Mouse (Mus musculus): Measurements from ENCODE around the gene Phc2.
A peak's percentile ranks its signal among the peaks of the same experiment; 100 is the strongest.

DNA sequence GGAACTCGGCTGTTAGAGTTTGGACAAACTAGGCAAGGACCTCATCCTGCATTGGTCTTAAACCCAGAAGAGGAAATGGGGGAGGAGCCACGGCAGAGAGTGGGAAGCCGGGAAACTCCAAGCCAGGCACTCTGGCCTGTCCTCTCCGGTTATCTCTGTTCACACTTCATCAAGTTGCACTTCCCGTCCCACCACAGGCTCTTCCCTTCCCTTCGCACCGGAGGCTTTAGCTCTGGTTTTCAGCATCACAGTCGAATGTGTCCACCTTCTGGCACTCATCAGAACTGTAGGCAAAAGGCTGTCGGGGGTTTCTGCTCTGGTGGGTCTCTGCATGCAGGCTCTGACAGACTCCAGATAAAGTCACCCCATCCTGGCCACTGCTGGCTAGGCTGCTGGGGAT lies 52.1 kb downstream of the Phc2 start:
- TF ChIP-seq POLR2A (IDR thresholded peaks at IDR 0.05; ENCODE audit: low read depth, low read length) (no peak), CTCF (IDR thresholded peaks at IDR 0.05; ENCODE audit: extremely low read depth, insufficient read length, insufficient replicate concordance, low read depth, low read length) (peak; percentile 41; the same call in 1 of the 2 replicates)

All from small intestine, adult 2 months (tissue).